Comparison of ENCODE assay signal across 12 mouse cellular contexts in genomic region chr9:43808546-43808945, GRCm38 (mm10).
DNase-seq lines count a peak whose midpoint lies in the region; ATAC-seq and TF ChIP-seq lines count a peak whose summit lies in the region.
"Had no signal": no experiment of that assay in that cellular context is flagged by ENCODE, and none has a peak within 500 bp of the region (broad histone marks: within the 10 kb centered on the region; RNA-seq: fewer than 3 reads in every experiment).

No protein-coding gene starts in this region.

- no peaks in the 10 kb centered on the region; the same call in 1 of the 2 replicates for H3K27me3 ChIP-seq in heart, adult 2 months (ENCODE audit: control insufficient read depth, insufficient read depth, low read length)
- peaks cover 10% of the 10 kb centered on the region; the same call in 1 of the 2 replicates for H3K27me3 ChIP-seq in kidney, embryonic 15.5 days

- no peaks in the 10 kb centered on the region for H3K36me3 ChIP-seq in heart, adult 2 months (ENCODE audit: control insufficient read depth, insufficient read depth, low read length)
- no peaks in the 10 kb centered on the region; the same call in none of the 2 replicates for H3K36me3 ChIP-seq in kidney, embryonic 15.5 days

- no peak overlapping the region for H3K4me2 ChIP-seq in kidney, embryonic 15.5 days

- no peaks in the 10 kb centered on the region for H3K9me3 ChIP-seq in kidney, embryonic 15.5 days (replicated peaks)

- peak; percentile 36 to 40 for DNase-seq in heart, adult 2 months
- DNase-seq in heart, adult 11 months = no peak
- DNase-seq in urinary bladder, postnatal 14 days (ENCODE audit: low spot score) = peak; percentile 31
- DNase-seq in urinary bladder, postnatal 36 days (ENCODE audit: low spot score in 2 of 2) = no peak
- DNase-seq in liver = no peak
- no peak for DNase-seq in testis, postnatal 14 days (ENCODE audit: low spot score)
- no peak for DNase-seq in spleen, adult 12 weeks (ENCODE audit: low spot score)
- DNase-seq: cerebellum, adult 2 months; heart, postnatal 4 days; lung, postnatal 14 days had no signal

- no peak overlapping the region for H3K4me3 ChIP-seq in heart, adult 2 months
- H3K4me3 ChIP-seq in kidney, embryonic 15.5 days (replicated peaks) = no peak overlapping the region
- H3K4me3 ChIP-seq: left cerebral cortex, adult 2 months had no signal

- H3K79me2 ChIP-seq in heart, adult 2 months (replicated peaks; ENCODE audit: control insufficient read depth, insufficient read depth, low read length) = no peaks in the 10 kb centered on the region

- H3K27ac ChIP-seq in heart, adult 2 months = no peak overlapping the region
- H3K27ac ChIP-seq in kidney, embryonic 15.5 days = no peak overlapping the region
- H3K27ac ChIP-seq: left cerebral cortex, adult 2 months had no signal

- H3K9ac ChIP-seq in heart, adult 2 months (ENCODE audit: low read depth, low read length) = no peak overlapping the region
- H3K9ac ChIP-seq in kidney, embryonic 15.5 days = no peak overlapping the region

- 37% methylated on average over 7 of the region's 7 CpGs for WGBS in heart, adult 2 months
- 17% methylated on average over 7 of the region's 7 CpGs for WGBS in kidney, embryonic 15.5 days

- TF ChIP-seq POLR2A in heart, adult 2 months (IDR thresholded peaks at IDR 0.05; ENCODE audit: insufficient read depth, low read depth, low read length) = no peak

- 0 out of 2 replicates have a peak, but pooled peaks have one; percentile 26 for ATAC-seq in kidney, embryonic 15.5 days (replicated peaks; ENCODE audit: low FRiP score)

- intact Hi-C loops in heart, adult 2 months (cut with DNase I) = no loop called here

- no peak for TF ChIP-seq CTCF in heart, adult 2 months (IDR thresholded peaks at IDR 0.05)

- no peaks in the 10 kb centered on the region for H3K4me1 ChIP-seq in heart, adult 2 months (ENCODE audit: control insufficient read depth, insufficient read depth, low read length)
- H3K4me1 ChIP-seq in kidney, embryonic 15.5 days = peaks cover 17% of the 10 kb centered on the region

- TF ChIP-seq EP300 in heart, adult 2 months (IDR thresholded peaks at IDR 0.05; ENCODE audit: insufficient read depth, low read depth, low read length) = no peak

Comparison
In these comparisons a context has a peak if more than half of its experiments do, and no peak if none do; other contexts are left out.
1. DNase-seq: peak in heart, adult 2 months (2 of 2) and urinary bladder, postnatal 14 days (single experiment); none in heart, adult 11 months (single experiment), urinary bladder, postnatal 36 days (0 of 2), liver (single experiment), testis, postnatal 14 days (single experiment) and spleen, adult 12 weeks (single experiment).